Mouse (Mus musculus): ENCODE results near the gene Syn1. TPM values are rescaled to one million over a fixed set of nuclear protein-coding genes. Genes with fewer than 3 reads are reported as not detected.
A peak's percentile ranks its signal among the peaks of the same experiment; 100 is the strongest.

Syn1 gene
- polyA plus RNA-seq, 1 experiment from 2014 or later, result 1.4 TPM

- Histone ChIP-seq H3K27ac (replicated peaks) (0 out of 2 replicates have a peak overlapping the region, but pooled peaks have one; percentile 11), H3K36me3 (no peaks in the 10 kb centered on the region), H3K4me3 (replicated peaks) (no peak overlapping the region), H3K9me3 (replicated peaks) (no peaks in the 10 kb centered on the region), H3K27me3 (no peaks in the 10 kb centered on the region), H3K4me1 (peaks cover 5% of the 10 kb centered on the region; the same call in 1 of the 2 replicates), H3K4me2 (replicated peaks) (peak overlapping the region; percentile 15), H3K9ac (no peak overlapping the region)
- WGBS, result 35% methylated on average over 26 of the region's 29 CpGs
- ATAC-seq (ENCODE audit: insufficient number of reproducible peaks, low FRiP score, low TSS enrichment, low read depth), result peak; percentile 20; the same call in 1 of the 2 replicates
Measured at GRCm38 (mm10) chrX:20862105-20863065, 58.4 kb downstream of the Syn1 start.

GRCm38 (mm10) chrX:20861453-20862104 lies 59.2 kb downstream of the Syn1 start:
- H3K9me3 ChIP-seq (replicated peaks), result no peaks in the 10 kb centered on the region
- H3K27me3 ChIP-seq, result no peaks in the 10 kb centered on the region
- no peaks in the 10 kb centered on the region for H3K36me3 ChIP-seq
- H3K27ac ChIP-seq (replicated peaks), result no peak overlapping the region
- no peak overlapping the region for H3K9ac ChIP-seq
- H3K4me1 ChIP-seq, result peaks cover 5% of the 10 kb centered on the region; the same call in 1 of the 2 replicates
- H3K4me3 ChIP-seq (replicated peaks), result no peak overlapping the region
- ATAC-seq (ENCODE audit: insufficient number of reproducible peaks, low FRiP score, low TSS enrichment, low read depth), result no peak
- WGBS, result 33% methylated on average over 5 of the region's 5 CpGs
- H3K4me2 ChIP-seq (replicated peaks), result no peak overlapping the region

GRCm38 (mm10) chrX:20853794-20854193 lies 67.0 kb downstream of the Syn1 start:
- Histone ChIP-seq H3K9ac (no peak overlapping the region), H3K27me3 (no peaks in the 10 kb centered on the region), H3K27ac (replicated peaks) (no peak overlapping the region), H3K4me3 (replicated peaks) (no peak overlapping the region), H3K9me3 (replicated peaks) (no peaks in the 10 kb centered on the region), H3K4me1 (no peaks in the 10 kb centered on the region), H3K36me3 (peaks cover 10% of the 10 kb centered on the region; the same call in 1 of the 2 replicates), H3K4me2 (replicated peaks) (no peak overlapping the region)
- WGBS, result 87% methylated on average over 7 of the region's 7 CpGs
- ATAC-seq (ENCODE audit: insufficient number of reproducible peaks, low FRiP score, low TSS enrichment, low read depth), result no peak

GRCm38 (mm10) chrX:20848256-20848984 lies 72.4 kb downstream of the Syn1 start:
- peak overlapping the region; percentile 78 for H3K27ac ChIP-seq (replicated peaks)
- H3K4me1 ChIP-seq, result no peaks in the 10 kb centered on the region
- H3K4me2 ChIP-seq (replicated peaks), result peak overlapping the region; percentile 51
- peak overlapping the region; percentile 63 for H3K4me3 ChIP-seq (replicated peaks)
- peaks cover 5% of the 10 kb centered on the region; the same call in 1 of the 2 replicates for H3K36me3 ChIP-seq
- peak; percentile 98 for ATAC-seq (ENCODE audit: insufficient number of reproducible peaks, low FRiP score, low TSS enrichment, low read depth)
- 20% methylated on average over 42 of the region's 42 CpGs for WGBS
- H3K27me3 ChIP-seq, result no peaks in the 10 kb centered on the region
- H3K9ac ChIP-seq, result peak overlapping the region; percentile 51
- no peaks in the 10 kb centered on the region for H3K9me3 ChIP-seq (replicated peaks)

GRCm38 (mm10) chrX:20847816-20848215 lies 73.0 kb downstream of the Syn1 start:
- H3K4me2 ChIP-seq (replicated peaks), result peak overlapping the region; percentile 44
- H3K36me3 ChIP-seq, result no peaks in the 10 kb centered on the region; the same call in 1 of the 2 replicates
- H3K4me3 ChIP-seq (replicated peaks), result peak overlapping the region; percentile 63
- no peaks in the 10 kb centered on the region for H3K4me1 ChIP-seq
- H3K27me3 ChIP-seq, result no peaks in the 10 kb centered on the region
- H3K9ac ChIP-seq, result no peak overlapping the region
- ATAC-seq (ENCODE audit: insufficient number of reproducible peaks, low FRiP score, low TSS enrichment, low read depth), result 0 out of 2 replicates have a peak, but pooled peaks have one; percentile 4
- WGBS, result 25% methylated on average over 2 of the region's 2 CpGs
- H3K27ac ChIP-seq (replicated peaks), result peak overlapping the region; percentile 78
- H3K9me3 ChIP-seq (replicated peaks), result no peaks in the 10 kb centered on the region

- Histone ChIP-seq H3K4me1 (no peaks in the 10 kb centered on the region), H3K4me2 (replicated peaks) (no peak overlapping the region), H3K36me3 (no peaks in the 10 kb centered on the region; the same call in 1 of the 2 replicates), H3K27me3 (no peaks in the 10 kb centered on the region), H3K9ac (no peak overlapping the region), H3K4me3 (replicated peaks) (no peak overlapping the region), H3K27ac (replicated peaks) (no peak overlapping the region), H3K9me3 (replicated peaks) (no peaks in the 10 kb centered on the region)
- ATAC-seq (ENCODE audit: insufficient number of reproducible peaks, low FRiP score, low TSS enrichment, low read depth), result no peak
- 91% methylated on average over 3 of the region's 3 CpGs for WGBS
Measured at GRCm38 (mm10) chrX:20847232-20847631, 73.6 kb downstream of the Syn1 start.

GRCm38 (mm10) chrX:20828934-20829333 lies 91.9 kb downstream of the Syn1 start:
- Histone ChIP-seq H3K4me3 (replicated peaks) (no peak overlapping the region), H3K4me1 (no peaks in the 10 kb centered on the region), H3K9ac (no peak overlapping the region), H3K4me2 (replicated peaks) (no peak overlapping the region), H3K36me3 (no peaks in the 10 kb centered on the region), H3K27ac (replicated peaks) (0 out of 2 replicates have a peak overlapping the region, but pooled peaks have one; percentile 34), H3K9me3 (replicated peaks) (no peaks in the 10 kb centered on the region), H3K27me3 (no peaks in the 10 kb centered on the region)
- WGBS, result 15% methylated on average over 5 of the region's 5 CpGs
- ATAC-seq (ENCODE audit: insufficient number of reproducible peaks, low FRiP score, low TSS enrichment, low read depth), result peak; percentile 86

GRCm38 (mm10) chrX:20819708-20820426 lies 100.9 kb downstream of the Syn1 start:
- H3K27ac ChIP-seq (replicated peaks), result 0 out of 2 replicates have a peak overlapping the region, but pooled peaks have one; percentile 22
- H3K9ac ChIP-seq, result no peak overlapping the region
- ATAC-seq (ENCODE audit: insufficient number of reproducible peaks, low FRiP score, low TSS enrichment, low read depth), result peak; percentile 24; the same call in 1 of the 2 replicates

GRCm38 (mm10) chrX:20819204-20819628 lies 101.6 kb downstream of the Syn1 start:
- no peaks in the 10 kb centered on the region for H3K4me1 ChIP-seq
- no peaks in the 10 kb centered on the region for H3K9me3 ChIP-seq (replicated peaks)
- no peaks in the 10 kb centered on the region for H3K27me3 ChIP-seq
- peak overlapping the region; percentile 36 for H3K4me3 ChIP-seq (replicated peaks)
- no peak overlapping the region for H3K9ac ChIP-seq
- 23% methylated on average over 19 of the region's 19 CpGs for WGBS
- peak; percentile 91 for ATAC-seq (ENCODE audit: insufficient number of reproducible peaks, low FRiP score, low TSS enrichment, low read depth)
- 0 out of 2 replicates have a peak overlapping the region, but pooled peaks have one; percentile 22 for H3K27ac ChIP-seq (replicated peaks)
- H3K4me2 ChIP-seq (replicated peaks), result peak overlapping the region; percentile 50
- no peaks in the 10 kb centered on the region for H3K36me3 ChIP-seq

More at GRCm38 (mm10) chrX:20819708-20820426, 100.9 kb downstream of the Syn1 start:
- 46% methylated on average over 7 of the region's 8 CpGs for WGBS
- Histone ChIP-seq H3K9me3 (replicated peaks) (no peaks in the 10 kb centered on the region), H3K4me3 (replicated peaks) (peak overlapping the region; percentile 36), H3K36me3 (no peaks in the 10 kb centered on the region), H3K27me3 (no peaks in the 10 kb centered on the region), H3K4me2 (replicated peaks) (peak overlapping the region; percentile 50), H3K4me1 (no peaks in the 10 kb centered on the region)

- no peaks in the 10 kb centered on the region for H3K4me1 ChIP-seq
- no peak for ATAC-seq (ENCODE audit: insufficient number of reproducible peaks, low FRiP score, low TSS enrichment, low read depth)
- H3K36me3 ChIP-seq, result no peaks in the 10 kb centered on the region
- H3K4me2 ChIP-seq (replicated peaks), result no peak overlapping the region
- no peak overlapping the region for H3K27ac ChIP-seq (replicated peaks)
- H3K9me3 ChIP-seq (replicated peaks), result no peaks in the 10 kb centered on the region
- no peak overlapping the region for H3K4me3 ChIP-seq (replicated peaks)
- H3K27me3 ChIP-seq, result no peaks in the 10 kb centered on the region
- WGBS, result 64% methylated on average over 6 of the region's 6 CpGs
- H3K9ac ChIP-seq, result no peak overlapping the region
Measured at GRCm38 (mm10) chrX:20816974-20817373, 103.8 kb downstream of the Syn1 start.
